Mouse (Mus musculus): ENCODE data around the gene Lrtm1.

GRCm38 (mm10) chr14:28988211-28988900 lies 29.7 kb upstream of the Lrtm1 start:
- no peak for TF ChIP-seq CHD2 (IDR thresholded peaks at IDR 0.05; ENCODE audit: low read depth, low read length)
- TF ChIP-seq MAFK (IDR thresholded peaks at IDR 0.05; ENCODE audit: insufficient read depth, low read depth, low read length) = no peak
- no peak for TF ChIP-seq ZNF384 (IDR thresholded peaks at IDR 0.05; ENCODE audit: low read depth, low read length)
